Mouse (Mus musculus): Measurements from ENCODE around the gene Mark3.

GRCm38 (mm10) chr12:111568836-111569235 is 5.5 kb upstream of the Mark3 start:
- TF ChIP-seq CTCF (IDR thresholded peaks at IDR 0.05) (no peak), EP300 (IDR thresholded peaks at IDR 0.05) (no peak)
